ENCODE assay signal across 7 mouse cellular contexts in the genomic region with DNA sequence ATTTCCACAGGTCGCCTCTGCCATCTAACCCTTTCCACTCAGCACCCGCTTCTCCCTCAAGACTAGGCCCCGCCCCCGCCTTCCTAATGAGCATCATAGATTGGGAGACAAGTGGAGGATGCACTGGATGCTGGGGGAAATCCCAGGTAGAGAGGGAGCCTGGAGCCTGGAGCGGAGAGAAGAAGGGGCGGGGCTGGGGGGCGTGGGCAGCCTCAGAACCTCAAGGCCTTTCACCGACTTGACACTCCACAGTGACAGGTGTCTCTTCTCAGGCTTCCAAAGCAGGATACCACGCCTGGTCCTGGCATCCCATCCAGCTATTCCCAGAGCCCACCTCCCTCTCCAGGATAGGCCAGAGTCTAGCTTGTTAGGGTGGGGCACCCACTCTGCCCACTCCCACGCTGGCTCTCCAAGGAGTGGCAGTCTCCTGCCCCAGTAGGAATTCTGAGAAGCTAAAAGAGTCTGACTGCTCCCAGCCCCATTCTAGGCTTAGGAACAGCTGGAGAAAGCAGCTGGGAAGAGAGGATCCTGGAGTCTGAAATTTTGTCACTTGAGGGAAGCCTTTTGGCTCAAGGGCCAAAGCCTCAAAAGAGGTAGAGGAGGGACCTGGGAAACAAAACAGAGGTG. TPM values are rescaled to one million over a fixed set of nuclear protein-coding genes. Genes with fewer than 3 reads are reported as not detected.
A peak's percentile ranks its signal among the peaks of the same experiment; 100 is the strongest.
DNase-seq lines count a peak whose midpoint lies in the region; ATAC-seq lines count a peak whose summit lies in the region.

No protein-coding gene starts in this region.

- H3K4me2 ChIP-seq in forebrain, embryonic 11.5 days (ENCODE audit: low read depth, low read length, severe bottlenecking), result peak overlapping the region; percentile 79
- H3K4me2 ChIP-seq in hindbrain, embryonic 15.5 days, result peak overlapping the region; percentile 65
- H3K4me2 ChIP-seq in midbrain, embryonic 11.5 days, result peak overlapping the region; percentile 86

- no peak for ATAC-seq in forebrain, embryonic 11.5 days (replicated peaks; ENCODE audit: low FRiP score)
- ATAC-seq in hindbrain, embryonic 15.5 days (ENCODE audit: low FRiP score, low read depth), result no peak
- ATAC-seq in midbrain, embryonic 11.5 days (ENCODE audit: low FRiP score), result no peak

- 0 out of 2 replicates have a peak overlapping the region, but pooled peaks have one; percentile 9 for H3K9ac ChIP-seq in forebrain, embryonic 11.5 days (ENCODE audit: low read length)
- H3K9ac ChIP-seq in hindbrain, embryonic 15.5 days, result peak overlapping the region; percentile 97
- H3K9ac ChIP-seq in midbrain, embryonic 11.5 days (ENCODE audit: low read length), result peak overlapping the region; percentile 99; the same call in 1 of the 2 replicates

- peak; percentile 63 for DNase-seq in urinary bladder, postnatal 14 days (ENCODE audit: low spot score)
- no peak for DNase-seq in urinary bladder, adult 2 months (ENCODE audit: low spot score)
- DNase-seq in forebrain, embryonic 11.5 days (ENCODE audit: low spot score), result no peak
- peak; percentile 85 for DNase-seq in midbrain, embryonic 11.5 days (ENCODE audit: low spot score, missing footprints)
- no peak for DNase-seq in adrenal gland, postnatal 14 days
- no peak for DNase-seq in thymus, postnatal 10 days (ENCODE audit: low spot score in 2 of 2)

- peaks cover 25% of the 10 kb centered on the region for H3K4me1 ChIP-seq in forebrain, embryonic 11.5 days (replicated peaks; ENCODE audit: control insufficient read depth, insufficient read depth, low read length)
- peaks cover 42% of the 10 kb centered on the region for H3K4me1 ChIP-seq in hindbrain, embryonic 15.5 days (replicated peaks)
- H3K4me1 ChIP-seq in midbrain, embryonic 11.5 days (ENCODE audit: control insufficient read depth, insufficient read depth, low read length), result peaks cover 27% of the 10 kb centered on the region

- no peaks in the 10 kb centered on the region for H3K9me3 ChIP-seq in forebrain, embryonic 11.5 days (ENCODE audit: control insufficient read depth, low read length)
- no peaks in the 10 kb centered on the region for H3K9me3 ChIP-seq in hindbrain, embryonic 15.5 days
- H3K9me3 ChIP-seq in midbrain, embryonic 11.5 days (ENCODE audit: control insufficient read depth, low read length), result no peaks in the 10 kb centered on the region

- peaks cover 6% of the 10 kb centered on the region; the same call in 1 of the 2 replicates for H3K27me3 ChIP-seq in forebrain, embryonic 11.5 days (ENCODE audit: control insufficient read depth, insufficient read depth, low read length)
- no peaks in the 10 kb centered on the region for H3K27me3 ChIP-seq in hindbrain, embryonic 15.5 days
- H3K27me3 ChIP-seq in midbrain, embryonic 11.5 days (ENCODE audit: control insufficient read depth, insufficient read depth, low read length), result peaks cover 11% of the 10 kb centered on the region

- WGBS in forebrain, embryonic 11.5 days, result 9% methylated on average over 10 of the region's 10 CpGs
- 7% methylated on average over 10 of the region's 10 CpGs for WGBS in hindbrain, embryonic 15.5 days
- WGBS in midbrain, embryonic 11.5 days, result 12% methylated on average over 10 of the region's 10 CpGs

- peak overlapping the region; percentile 93 for H3K4me3 ChIP-seq in forebrain, embryonic 11.5 days (ENCODE audit: low read depth, low read length)
- H3K4me3 ChIP-seq in hindbrain, embryonic 15.5 days, result peak overlapping the region; percentile 72
- peak overlapping the region; percentile 93 for H3K4me3 ChIP-seq in midbrain, embryonic 11.5 days (ENCODE audit: low read depth, low read length)

- H3K36me3 ChIP-seq in forebrain, embryonic 11.5 days (ENCODE audit: control insufficient read depth, insufficient read depth, low read length), result peaks cover 4% of the 10 kb centered on the region; the same call in 1 of the 2 replicates
- peaks cover 25% of the 10 kb centered on the region for H3K36me3 ChIP-seq in hindbrain, embryonic 15.5 days
- H3K36me3 ChIP-seq in midbrain, embryonic 11.5 days (ENCODE audit: control insufficient read depth, insufficient read depth, low read length), result peaks cover 16% of the 10 kb centered on the region

- H3K27ac ChIP-seq in forebrain, embryonic 11.5 days (ENCODE audit: low read depth, low read length), result no peak overlapping the region
- H3K27ac ChIP-seq in hindbrain, embryonic 15.5 days (replicated peaks), result peak overlapping the region; percentile 99
- H3K27ac ChIP-seq in midbrain, embryonic 11.5 days (ENCODE audit: low read depth, low read length), result no peak overlapping the region

RNA-seq across cellular contexts. Expression of gene Fam171a2, which starts 2.1 kb away (rescaled TPM):
- 6.9 and 10.4 TPM in 2 replicates for polyA plus RNA-seq in urinary bladder, adult 2 months (2012; rRNA removed)
- 11.0 and 11.2 TPM in 2 replicates for polyA plus RNA-seq in forebrain, embryonic 11.5 days (2014; fragmentation: Nextera tagmentation; extraction: Ambion mirVana)
- polyA plus RNA-seq in hindbrain, embryonic 15.5 days (2015; fragmentation: Nextera tagmentation; extraction: Ambion mirVana), result 29.3 and 30.7 TPM in 2 replicates
- polyA plus RNA-seq in midbrain, embryonic 11.5 days (2014; fragmentation: Nextera tagmentation; extraction: Ambion mirVana), result 7.2 and 10.6 TPM in 2 replicates
- 8.2 and 9.6 TPM in 2 replicates for total RNA-seq in adrenal gland, postnatal 14 days (2021)

RNA-seq across cellular contexts. Expression of gene Grn, which starts 15.3 kb away (rescaled TPM):
- 190 and 251 TPM in 2 replicates for polyA plus RNA-seq in urinary bladder, adult 2 months (2012; rRNA removed)
- 65.7 and 72.8 TPM in 2 replicates for polyA plus RNA-seq in forebrain, embryonic 11.5 days (2014; fragmentation: Nextera tagmentation; extraction: Ambion mirVana)
- polyA plus RNA-seq in hindbrain, embryonic 15.5 days (2015; fragmentation: Nextera tagmentation; extraction: Ambion mirVana), result 85.7 and 85.9 TPM in 2 replicates
- polyA plus RNA-seq in midbrain, embryonic 11.5 days (2014; fragmentation: Nextera tagmentation; extraction: Ambion mirVana), result 36.8 and 39.3 TPM in 2 replicates
- 180 and 194 TPM in 2 replicates for total RNA-seq in adrenal gland, postnatal 14 days (2021)

RNA-seq across cellular contexts. Expression of gene Itga2b, which starts 24.5 kb away (rescaled TPM):
- 5.7 and 7.2 TPM in 2 replicates for polyA plus RNA-seq in urinary bladder, adult 2 months (2012; rRNA removed)
- 5.0 and 7.4 TPM in 2 replicates for polyA plus RNA-seq in forebrain, embryonic 11.5 days (2014; fragmentation: Nextera tagmentation; extraction: Ambion mirVana)
- 9.5 and 10.1 TPM in 2 replicates for polyA plus RNA-seq in hindbrain, embryonic 15.5 days (2015; fragmentation: Nextera tagmentation; extraction: Ambion mirVana)
- 4.5 and 5.2 TPM in 2 replicates for polyA plus RNA-seq in midbrain, embryonic 11.5 days (2014; fragmentation: Nextera tagmentation; extraction: Ambion mirVana)
- 4.6 and 7.4 TPM in 2 replicates for total RNA-seq in adrenal gland, postnatal 14 days (2021)

RNA-seq across cellular contexts. Expression of gene Slc25a39, which starts 37.6 kb away (rescaled TPM):
- 80.3 and 88.2 TPM in 2 replicates for polyA plus RNA-seq in urinary bladder, adult 2 months (2012; rRNA removed)
- 196 and 214 TPM in 2 replicates for polyA plus RNA-seq in forebrain, embryonic 11.5 days (2014; fragmentation: Nextera tagmentation; extraction: Ambion mirVana)
- polyA plus RNA-seq in hindbrain, embryonic 15.5 days (2015; fragmentation: Nextera tagmentation; extraction: Ambion mirVana), result 167 and 168 TPM in 2 replicates
- polyA plus RNA-seq in midbrain, embryonic 11.5 days (2014; fragmentation: Nextera tagmentation; extraction: Ambion mirVana), result 167 and 193 TPM in 2 replicates
- 373 and 415 TPM in 2 replicates for total RNA-seq in adrenal gland, postnatal 14 days (2021)

RNA-seq across cellular contexts. Expression of gene Rundc3a, which starts 52.2 kb away (rescaled TPM):
- 1.4 and 2.9 TPM in 2 replicates for polyA plus RNA-seq in urinary bladder, adult 2 months (2012; rRNA removed)
- 33.1 and 35.4 TPM in 2 replicates for polyA plus RNA-seq in forebrain, embryonic 11.5 days (2014; fragmentation: Nextera tagmentation; extraction: Ambion mirVana)
- 135 and 149 TPM in 2 replicates for polyA plus RNA-seq in hindbrain, embryonic 15.5 days (2015; fragmentation: Nextera tagmentation; extraction: Ambion mirVana)
- 42.0 and 43.0 TPM in 2 replicates for polyA plus RNA-seq in midbrain, embryonic 11.5 days (2014; fragmentation: Nextera tagmentation; extraction: Ambion mirVana)
- 31.3 and 31.6 TPM in 2 replicates for total RNA-seq in adrenal gland, postnatal 14 days (2021)

Comparison
In these comparisons a context has a peak if more than half of its experiments do, and no peak if none do; other contexts are left out.
1. DNase-seq: peak in urinary bladder, postnatal 14 days (single experiment) and midbrain, embryonic 11.5 days (single experiment); none in urinary bladder, adult 2 months (single experiment), forebrain, embryonic 11.5 days (single experiment), adrenal gland, postnatal 14 days (single experiment) and thymus, postnatal 10 days (0 of 2).
2. H3K9ac ChIP-seq: peak in every context shown above with its lines; median percentile 99 in midbrain, embryonic 11.5 days; 97 in hindbrain, embryonic 15.5 days; 9 in forebrain, embryonic 11.5 days.
3. Peak in every context shown above with its lines, with median percentiles within 50 percentile points of each other: H3K4me2 ChIP-seq and H3K4me3 ChIP-seq.